Mouse (Mus musculus): ENCODE measurements around the gene Rfk.

Rfk gene

GRCm38 (mm10) chr19:17385426-17385825 lies 8.4 kb upstream of the Rfk start:
- DNase-seq, result no peak

GRCm38 (mm10) chr19:17386424-17386823 lies 7.4 kb upstream of the Rfk start:
- no peak for DNase-seq

DNA sequence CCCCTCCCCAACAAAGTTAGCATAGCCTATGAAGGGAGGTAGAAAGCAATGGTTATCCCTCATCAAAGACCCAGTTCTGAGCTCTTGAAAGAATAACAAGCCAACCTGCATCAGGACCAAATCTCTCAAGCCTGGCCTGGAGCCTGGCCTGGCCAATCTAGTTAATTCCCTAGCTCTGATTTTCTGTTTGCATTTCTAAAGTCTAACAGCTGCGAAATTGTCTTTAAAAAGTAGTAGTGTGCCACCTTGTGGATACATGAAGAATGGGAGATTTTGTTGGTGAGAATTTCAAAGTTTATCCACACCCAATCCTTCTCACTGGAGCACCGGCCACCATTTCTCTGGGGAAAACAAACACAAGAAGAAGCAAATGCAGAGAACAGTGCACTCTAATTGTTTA lies 5.4 kb upstream of the Rfk start:
- DNase-seq, result peak; percentile 14

DNA sequence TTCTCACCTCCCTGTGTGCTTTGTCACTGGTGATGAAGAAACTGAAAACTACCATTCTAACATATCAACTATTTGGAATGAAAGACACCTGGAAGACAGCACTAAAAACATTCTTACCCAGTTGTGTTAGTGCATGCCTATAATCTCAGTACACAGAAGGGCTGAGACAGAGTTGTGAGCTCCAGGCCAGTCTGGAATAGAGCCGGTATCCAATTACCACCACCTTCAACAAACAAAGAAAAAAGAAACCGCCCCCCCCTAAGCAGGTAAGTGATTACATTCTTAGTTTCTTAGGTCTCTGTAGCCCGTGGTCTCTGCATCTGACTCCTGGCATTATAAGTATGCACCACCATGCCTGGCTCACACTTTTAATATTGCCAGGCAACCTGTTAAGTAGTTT lies 977 bp upstream of the Rfk start:
- no peak for DNase-seq

GRCm38 (mm10) chr19:17396802-17397201 lies 3.0 kb downstream of the Rfk start:
- no peak for DNase-seq

GRCm38 (mm10) chr19:17397922-17398321 lies 4.1 kb downstream of the Rfk start:
- DNase-seq, result no peak

- DNase-seq, result no peak
Observed at GRCm38 (mm10) chr19:17399965-17400364, 6.1 kb downstream of the Rfk start.

DNA sequence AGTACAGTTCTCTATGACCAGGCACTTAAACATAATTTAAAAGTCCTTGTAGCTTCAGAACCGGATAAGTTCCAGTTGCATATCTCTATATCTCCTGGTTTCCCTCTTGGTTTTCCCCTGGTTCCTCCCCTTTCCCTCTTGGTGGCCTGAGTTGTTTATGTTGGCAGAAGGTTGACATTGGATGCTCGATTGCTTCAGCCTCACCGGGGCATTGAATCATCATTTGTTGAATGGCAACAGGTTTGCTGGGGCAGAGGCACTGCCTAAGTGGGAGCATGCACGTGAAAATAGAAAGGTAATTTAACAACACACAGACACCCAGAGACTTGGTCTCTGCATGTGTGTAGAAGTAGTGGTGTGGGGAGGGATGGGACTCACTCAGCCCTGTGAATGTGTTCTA lies 6.7 kb downstream of the Rfk start:
- DNase-seq, result no peak

- DNase-seq, result no peak
Observed at GRCm38 (mm10) chr19:17403175-17403574, 9.3 kb downstream of the Rfk start.

- DNase-seq, result no peak
Observed at GRCm38 (mm10) chr19:17406823-17407222, 13.0 kb downstream of the Rfk start.

GRCm38 (mm10) chr19:17408591-17408990 lies 14.7 kb downstream of the Rfk start:
- no peak for DNase-seq

DNA sequence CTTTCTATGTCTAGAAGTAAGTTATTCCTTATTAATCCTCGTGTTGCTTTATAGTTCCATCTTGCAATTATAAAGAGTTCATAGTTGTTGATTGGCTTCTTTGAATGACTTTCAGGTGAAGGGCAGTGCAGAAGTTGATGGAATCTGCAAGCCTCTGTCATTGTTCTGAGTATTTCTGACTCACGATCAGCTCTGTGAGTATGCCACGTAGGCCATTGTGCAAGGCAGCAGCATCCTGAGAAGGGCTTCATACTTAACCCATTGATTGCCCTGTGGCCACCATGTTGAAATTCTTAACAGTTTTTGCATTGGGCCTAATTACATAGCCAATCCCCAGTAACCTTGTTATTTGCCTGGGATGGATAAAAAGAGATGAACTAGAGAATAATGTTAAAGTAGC lies 15.5 kb downstream of the Rfk start:
- DNase-seq, result no peak

DNA sequence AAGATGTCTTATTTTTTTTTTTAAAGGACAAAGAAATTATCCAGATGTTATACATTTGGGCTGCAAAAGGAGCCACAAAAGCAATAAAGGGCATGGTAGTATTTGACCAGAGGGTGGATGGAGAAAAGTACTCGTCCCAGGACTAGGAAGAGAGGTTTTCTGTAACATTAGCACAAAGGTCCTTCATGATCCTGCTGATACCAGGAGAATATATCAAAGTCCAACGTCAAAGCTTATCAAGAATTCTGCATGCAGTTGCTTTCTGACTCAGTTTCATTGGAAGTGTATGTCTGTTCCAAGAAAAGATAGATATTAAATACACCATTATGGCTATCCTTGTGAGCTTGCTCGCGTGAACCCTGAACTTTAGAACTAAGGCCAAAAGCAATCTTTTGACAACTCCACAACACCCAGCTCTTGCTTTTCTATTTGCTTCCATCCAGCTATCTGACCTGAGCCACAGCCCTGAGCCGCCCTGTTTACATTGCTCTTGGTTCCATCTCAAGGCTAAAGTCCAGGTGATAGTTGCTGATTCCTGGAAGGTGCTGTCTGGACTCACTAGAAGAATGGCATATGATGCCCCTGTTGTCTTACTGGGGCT lies 16.7 kb downstream of the Rfk start:
- DNase-seq, result no peak

- DNase-seq, result no peak
Observed at GRCm38 (mm10) chr19:17412915-17413459, 19.1 kb downstream of the Rfk start.

- no peak for DNase-seq
Observed at GRCm38 (mm10) chr19:17417855-17418254, 24.0 kb downstream of the Rfk start.

GRCm38 (mm10) chr19:17423306-17423705 lies 29.5 kb downstream of the Rfk start:
- DNase-seq, result no peak

- DNase-seq, result no peak
Observed at GRCm38 (mm10) chr19:17427824-17428560, 34.1 kb downstream of the Rfk start.

DNA sequence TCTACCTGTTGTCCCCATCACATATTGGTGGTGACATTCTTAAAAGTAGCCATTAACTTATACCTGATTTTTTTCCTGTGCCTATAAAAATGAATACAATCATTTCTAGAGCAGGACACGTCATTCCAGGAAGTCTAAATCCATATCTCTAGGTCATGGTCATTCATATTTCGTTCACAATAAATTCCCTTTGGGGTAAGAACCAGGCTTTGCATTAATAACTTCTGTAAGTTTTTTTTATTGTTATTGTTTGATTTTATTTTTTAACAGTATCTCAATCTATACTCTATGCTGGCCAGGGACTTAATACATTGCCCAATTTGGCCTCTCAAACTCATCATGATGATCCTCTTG lies 34.7 kb downstream of the Rfk start:
- DNase-seq, result no peak

DNA sequence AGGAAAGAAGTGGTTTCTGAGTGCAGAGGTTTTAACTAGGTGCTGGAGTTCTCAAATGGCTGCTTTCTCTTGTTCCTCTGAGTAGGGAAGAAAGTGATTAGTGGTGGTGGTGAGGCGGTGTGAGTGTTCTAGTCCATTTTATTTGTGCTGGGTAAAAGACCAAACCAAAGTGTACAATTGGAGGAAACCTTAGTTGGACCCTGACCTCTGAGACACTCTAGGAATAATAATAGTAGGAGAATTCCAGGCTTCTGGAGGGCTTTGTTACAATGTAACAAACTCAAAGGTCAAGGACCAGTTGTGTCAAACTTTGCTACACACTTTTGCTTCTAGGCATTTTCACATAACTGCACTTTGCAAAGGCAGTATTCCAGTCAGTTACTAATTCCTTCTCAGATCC lies 42.8 kb downstream of the Rfk start:
- no peak for DNase-seq

DNA sequence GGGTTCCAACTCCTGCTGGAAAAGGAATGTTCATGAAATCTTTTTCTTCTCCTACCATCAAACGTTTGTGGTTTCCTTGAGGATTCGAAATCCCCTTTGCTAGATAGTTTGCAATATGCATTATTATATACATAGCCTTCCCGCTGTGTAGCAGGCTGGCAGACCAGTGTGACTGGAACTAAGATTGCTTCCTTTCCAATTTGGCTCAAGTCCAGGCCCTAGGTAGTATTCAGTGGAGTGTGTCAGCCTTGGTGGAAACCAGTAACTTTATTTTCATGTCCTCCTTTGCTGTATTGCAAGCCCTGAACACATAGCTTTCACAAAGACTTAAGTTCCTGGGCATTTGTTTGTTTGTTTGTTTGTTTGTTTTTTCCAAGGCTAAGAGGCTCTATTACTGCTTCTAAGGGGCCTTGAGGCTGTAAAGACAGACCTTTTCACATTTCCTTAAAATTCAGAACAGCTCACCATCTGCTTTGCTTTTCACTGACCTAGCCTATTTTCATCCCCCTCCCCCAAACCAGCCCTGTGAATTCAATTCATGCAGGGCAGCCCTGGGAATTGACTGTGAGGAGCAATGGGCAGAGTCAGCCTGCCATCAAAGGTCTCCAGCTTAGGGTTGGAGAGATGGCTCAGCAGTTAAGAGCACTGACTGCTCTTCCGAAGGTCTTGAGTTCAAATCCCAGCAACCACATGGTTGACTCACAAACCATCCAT lies 45.8 kb downstream of the Rfk start:
- DNase-seq, result no peak

GRCm38 (mm10) chr19:17443581-17443980 lies 49.7 kb downstream of the Rfk start:
- DNase-seq, result no peak
